Mouse (Mus musculus) erythroid progenitor cell, adult 5-6 weeks (primary cell): ENCODE data around the gene Capza2. TPM values are rescaled to one million over a fixed set of nuclear protein-coding genes. Genes with fewer than 3 reads are reported as not detected.

Experiments used
- ATAC-seq: replicated peaks from 2 replicates; pipeline ENCODE4 v1.8.0; 2016; ENCODE audit warnings: moderate number of reproducible peaks, mild to moderate bottlenecking, moderate TSS enrichment, inconsistent platforms; ENCODE audit not compliant: poor library complexity, low FRiP score, severe bottlenecking
- total RNA-seq, 2 experiments: library from RNA; stranded (forward) in 1 of 2; stranded (reverse) in 1 of 2; fragments of 150-400 nt in 1 of 2; fragments of 186-747, 209-891 nt in 1 of 2; gene quantifications; 2 replicates each; pipeline versions ENCODE4 v1.2.3 to v1.2.4; 2015 to 2017; ENCODE audit warnings: low replicate concordance in 2 of 2

Capza2 gene
- total RNA-seq (2015; ENCODE audit: low replicate concordance) (76.3 and 103 TPM in 2 replicates), total RNA-seq (2017; ENCODE audit: low replicate concordance) (72.8 and 80.6 TPM in 2 replicates)

GRCm38 (mm10) chr6:17635615-17636284, at the start of gene Capza2:
TSS of gene Capza2 (plus strand) at chr6:17636234.
- ATAC-seq, result no peak

GRCm38 (mm10) chr6:17589049-17589952, 46.7 kb upstream of the Capza2 start:
- peak; percentile 74 for ATAC-seq

- ATAC-seq, result no peak
These were observed 45.9 kb upstream of the Capza2 start for GRCm38 (mm10) chr6:17589953-17590627.

- ATAC-seq, result no peak
These were observed 42.1 kb upstream of the Capza2 start for GRCm38 (mm10) chr6:17593971-17594370.

- no peak for ATAC-seq
These were observed 40.1 kb upstream of the Capza2 start for GRCm38 (mm10) chr6:17595712-17596462.

GRCm38 (mm10) chr6:17599373-17599772, 36.7 kb upstream of the Capza2 start:
- no peak for ATAC-seq

- ATAC-seq, result no peak
These were observed 34.5 kb upstream of the Capza2 start for GRCm38 (mm10) chr6:17601526-17601925.

- ATAC-seq, result no peak
These were observed 29.1 kb upstream of the Capza2 start for GRCm38 (mm10) chr6:17606915-17607314.

- ATAC-seq, result no peak
These were observed 24.6 kb upstream of the Capza2 start for GRCm38 (mm10) chr6:17611352-17612010.

GRCm38 (mm10) chr6:17612652-17613051, 23.4 kb upstream of the Capza2 start:
- ATAC-seq, result no peak

GRCm38 (mm10) chr6:17620823-17621222, 15.2 kb upstream of the Capza2 start:
- ATAC-seq, result no peak

- no peak for ATAC-seq
These were observed 14.6 kb upstream of the Capza2 start for GRCm38 (mm10) chr6:17621436-17621835.

GRCm38 (mm10) chr6:17628701-17629455, 7.2 kb upstream of the Capza2 start:
- no peak for ATAC-seq

GRCm38 (mm10) chr6:17629756-17630155, 6.3 kb upstream of the Capza2 start:
- peak; percentile 59; the same call in 1 of the 2 replicates for ATAC-seq

GRCm38 (mm10) chr6:17631611-17632010, 4.4 kb upstream of the Capza2 start:
- ATAC-seq, result no peak

GRCm38 (mm10) chr6:17633819-17634218, 2.2 kb upstream of the Capza2 start:
- ATAC-seq, result no peak

GRCm38 (mm10) chr6:17634992-17635391, 1.0 kb upstream of the Capza2 start:
- no peak for ATAC-seq

- peak; percentile 96 for ATAC-seq
These were observed 733 bp downstream of the Capza2 start for GRCm38 (mm10) chr6:17636764-17637170.
